Mouse (Mus musculus) myocyte (in vitro differentiated cells): Measurements from ENCODE around the gene C2cd2l.

ENCODE experiments used
- MAX ChIP-seq: IDR thresholded peaks from one replicate; pipeline ENCODE4 v1.6.1; 2011; ENCODE audit warnings: low read depth, mild to moderate bottlenecking, control low read depth
- MYOG ChIP-seq, 3 experiments: IDR thresholded peaks; one replicate each; pipeline ENCODE4 v1.6.1; 2011; ENCODE audit warnings: control low read depth in 2 of 3, low read depth in 2 of 3, mild to moderate bottlenecking in 2 of 3; ENCODE audit not compliant: insufficient read length in 2 of 3, control insufficient read depth in 1 of 3, insufficient read depth in 1 of 3
- POLR2A ChIP-seq: IDR thresholded peaks from one replicate; pipeline ENCODE4 v1.6.1; 2011; ENCODE audit warnings: low read depth, mild to moderate bottlenecking, control low read depth, moderate library complexity; ENCODE audit not compliant: insufficient read length
- REST ChIP-seq: IDR thresholded peaks from one replicate; pipeline ENCODE4 v1.6.1; 2011; ENCODE audit warnings: mild to moderate bottlenecking, control low read depth, moderate library complexity; ENCODE audit not compliant: insufficient read depth, insufficient read length

- TF ChIP-seq POLR2A (no peak), MAX (no peak), REST (no peak), MYOG (IDR thresholded peaks at IDR 0.05; ENCODE audit: control insufficient read depth in 1 of 3, insufficient read depth in 1 of 3, insufficient read length in 2 of 3, low read depth in 2 of 3) (no peak)
Observed at GRCm38 (mm10) chr9:44345570-44346433, 25.7 kb upstream of the C2cd2l start.
